In genomic region chr12:91064368-91064999, GRCm38 (mm10) we compare ENCODE assay signal across 14 mouse cellular contexts.
"Had no signal": no experiment of that assay in that cellular context is flagged by ENCODE, and none has a peak within 500 bp of the region (broad histone marks: within the 10 kb centered on the region; RNA-seq: fewer than 3 reads in every experiment).

No protein-coding gene starts in this region.

- H3K9ac ChIP-seq: limb, embryonic 12.5 days; liver, embryonic 13.5 days; liver, postnatal 0 days; midbrain, embryonic 15.5 days; neural tube, embryonic 12.5 days had no signal

- H3K27me3 ChIP-seq: limb, embryonic 12.5 days; liver, embryonic 13.5 days; midbrain, embryonic 15.5 days; neural tube, embryonic 12.5 days had no signal

- H3K4me3 ChIP-seq: limb, embryonic 12.5 days; liver, embryonic 13.5 days; midbrain, embryonic 15.5 days; neural tube, embryonic 12.5 days had no signal

- H3K27ac ChIP-seq: kidney, postnatal 0 days; limb, embryonic 12.5 days; liver, embryonic 13.5 days; midbrain, embryonic 15.5 days; neural tube, embryonic 12.5 days had no signal

- ATAC-seq: liver, postnatal 0 days; midbrain, embryonic 15.5 days had no signal

- H3K36me3 ChIP-seq: limb, embryonic 12.5 days; liver, embryonic 13.5 days; midbrain, embryonic 15.5 days; neural tube, embryonic 12.5 days had no signal

- H3K9me3 ChIP-seq: limb, embryonic 12.5 days; liver, embryonic 13.5 days; midbrain, embryonic 15.5 days; neural tube, embryonic 12.5 days had no signal

- H3K4me1 ChIP-seq: limb, embryonic 12.5 days; liver, embryonic 13.5 days; neural tube, embryonic 12.5 days had no signal

- H3K4me2 ChIP-seq: limb, embryonic 12.5 days; liver, embryonic 13.5 days; midbrain, embryonic 15.5 days; neural tube, embryonic 12.5 days had no signal

- DNase-seq: kidney, adult 11 months; kidney, adult 9 months; kidney, postnatal 36 days; layer of hippocampus, adult 9-11 months; layer of hippocampus, postnatal 36 days; liver; liver, embryonic 13.5 days; liver, postnatal 0 days; lung, postnatal 14 days; thymus, postnatal 4 days had no signal
